Mouse (Mus musculus) adrenal gland, adult (tissue): ENCODE results near the gene Loxl1.

ENCODE experiments used
- DNase-seq, 2 experiments: peaks; one replicate each; pipeline ENCODE4 v3.0.0; 2022 to 2023; ENCODE audit warnings: low spot score in 1 of 2; ENCODE audit not compliant: inconsistent age in 2 of 2

The Loxl1 gene

DNA sequence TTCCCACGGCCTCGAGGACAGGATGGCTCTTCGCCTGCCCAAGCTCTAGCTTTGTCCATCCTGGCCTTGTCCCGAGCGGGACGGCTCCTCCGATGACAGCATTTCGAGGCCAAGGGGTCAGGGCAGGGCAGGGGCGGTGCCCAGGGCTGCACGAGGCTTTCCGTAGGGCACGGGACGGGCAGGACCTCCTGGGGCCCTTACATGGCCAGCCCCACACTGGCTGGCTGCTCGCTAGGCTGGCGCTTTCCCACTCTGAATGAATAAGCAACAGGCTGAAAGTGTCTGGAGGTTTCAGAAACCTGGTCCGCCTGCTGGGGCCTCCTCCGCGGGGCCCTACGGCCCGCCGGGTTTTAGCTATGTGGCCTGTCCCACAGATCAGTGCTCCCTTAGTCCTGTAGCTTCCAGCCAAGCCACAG is at the start of gene Loxl1:
Gene Loxl1 (minus strand): TSS at position 243 of the 416 bp plus-strand sequence.
- DNase-seq, result peak; percentile 59 to 86

GRCm38 (mm10) chr9:58361956-58362355 is 49.0 kb upstream of the Loxl1 start:
- DNase-seq, result no peak

GRCm38 (mm10) chr9:58361373-58361772 is 48.4 kb upstream of the Loxl1 start:
- DNase-seq, result no peak

DNA sequence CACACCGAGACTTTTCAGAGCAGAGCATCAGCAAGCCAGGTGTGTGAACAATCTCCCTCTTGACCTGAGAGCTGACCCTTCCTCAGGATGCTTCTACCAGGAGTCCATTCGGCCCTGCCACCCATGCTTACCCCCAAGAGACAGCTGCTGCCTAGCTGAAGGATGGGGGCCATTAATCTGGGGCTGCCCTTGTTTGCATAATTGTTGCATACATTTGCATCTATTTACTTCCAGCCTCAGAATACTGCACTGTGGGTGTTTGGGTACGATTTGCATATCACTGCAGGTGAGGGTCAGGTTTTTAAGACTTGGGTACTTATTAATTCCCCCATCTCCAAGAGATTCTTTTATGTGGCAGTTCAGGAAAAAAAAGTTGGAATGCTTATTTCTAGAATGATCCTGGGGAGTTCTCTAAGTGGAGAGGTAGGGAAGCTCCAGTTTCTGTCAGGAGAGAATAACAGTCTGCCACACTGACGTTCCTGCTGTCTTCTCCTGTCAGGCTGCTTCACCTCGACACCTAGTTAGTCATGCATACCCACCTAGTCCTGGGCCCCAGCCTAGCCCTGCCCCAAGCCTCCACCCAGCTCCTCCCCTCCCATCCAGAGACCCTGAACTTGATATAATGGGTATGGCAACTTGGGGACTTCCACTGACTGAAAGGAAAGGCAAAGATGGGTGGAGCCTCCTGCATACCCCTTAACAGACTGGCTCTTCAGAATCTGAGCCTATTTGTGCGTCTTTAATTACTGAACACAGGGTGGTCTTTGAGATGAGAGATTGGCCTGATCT is 42.5 kb upstream of the Loxl1 start:
- no peak for DNase-seq

- DNase-seq, result no peak
These were observed 41.7 kb upstream of the Loxl1 start for GRCm38 (mm10) chr9:58354701-58355100.

DNA sequence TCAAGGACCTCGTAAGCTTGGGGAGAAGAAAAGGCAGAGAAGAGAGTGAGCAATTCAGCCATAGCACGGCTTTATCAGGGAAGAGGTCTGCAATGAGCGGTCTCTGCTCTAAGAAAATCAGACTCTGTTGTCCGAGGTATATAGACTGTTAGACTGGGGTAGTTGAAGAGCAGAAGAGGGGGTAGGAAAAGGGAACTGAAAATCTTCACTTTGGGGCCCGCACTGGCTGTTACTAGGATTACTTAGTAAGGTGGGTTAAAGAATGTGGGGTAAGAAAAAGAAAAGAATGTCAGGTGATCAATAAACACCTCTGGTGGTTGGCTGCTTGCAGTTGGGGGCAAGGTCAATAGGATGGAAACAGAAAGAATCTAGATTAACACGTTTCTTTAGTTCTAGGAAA is 40.2 kb upstream of the Loxl1 start:
- no peak for DNase-seq

GRCm38 (mm10) chr9:58347795-58348194 is 34.8 kb upstream of the Loxl1 start:
- no peak for DNase-seq

- peak; percentile 6 to 30 for DNase-seq
These were observed 33.5 kb upstream of the Loxl1 start for GRCm38 (mm10) chr9:58346498-58346897.

DNA sequence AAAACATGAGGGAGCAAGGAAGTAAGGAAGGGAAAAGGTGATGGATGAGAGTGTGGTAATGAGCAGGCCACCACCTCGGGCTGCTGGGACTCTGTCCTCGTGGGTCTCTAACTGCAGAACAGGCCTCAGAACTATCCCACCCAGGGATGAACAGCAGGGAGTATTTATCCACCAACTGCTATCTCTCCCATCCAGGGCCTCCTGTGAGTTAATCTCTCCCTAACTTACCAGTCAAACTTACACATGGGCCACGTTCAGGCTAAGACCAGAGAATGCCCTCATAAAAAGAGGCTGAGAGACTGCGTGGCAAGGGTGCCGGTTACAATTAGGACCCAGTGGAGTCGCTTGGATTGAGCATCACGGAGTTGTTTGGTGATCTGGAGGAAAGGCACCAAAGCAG is 33.0 kb upstream of the Loxl1 start:
- DNase-seq, result no peak

DNA sequence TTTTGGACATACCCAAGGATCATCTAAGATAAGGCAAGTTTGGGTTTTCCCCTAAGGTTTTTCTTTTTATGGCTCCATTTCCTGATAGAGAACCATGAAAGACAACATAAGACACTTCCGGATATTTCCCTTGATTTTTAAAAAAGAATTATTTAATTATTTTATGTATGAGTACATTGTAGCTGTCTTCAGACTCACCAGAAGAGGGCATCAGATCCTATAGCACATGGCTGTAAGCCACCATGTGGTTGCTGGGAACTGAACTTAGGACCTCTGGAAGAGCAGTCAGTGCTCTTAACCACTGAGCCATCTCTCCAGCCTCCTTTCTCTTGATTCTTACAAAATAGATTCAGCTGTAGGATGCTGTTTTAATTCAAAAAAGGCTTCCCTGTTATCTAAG is 28.8 kb upstream of the Loxl1 start:
- DNase-seq, result no peak

- DNase-seq, result no peak
These were observed 23.8 kb upstream of the Loxl1 start for GRCm38 (mm10) chr9:58336650-58337281.

DNA sequence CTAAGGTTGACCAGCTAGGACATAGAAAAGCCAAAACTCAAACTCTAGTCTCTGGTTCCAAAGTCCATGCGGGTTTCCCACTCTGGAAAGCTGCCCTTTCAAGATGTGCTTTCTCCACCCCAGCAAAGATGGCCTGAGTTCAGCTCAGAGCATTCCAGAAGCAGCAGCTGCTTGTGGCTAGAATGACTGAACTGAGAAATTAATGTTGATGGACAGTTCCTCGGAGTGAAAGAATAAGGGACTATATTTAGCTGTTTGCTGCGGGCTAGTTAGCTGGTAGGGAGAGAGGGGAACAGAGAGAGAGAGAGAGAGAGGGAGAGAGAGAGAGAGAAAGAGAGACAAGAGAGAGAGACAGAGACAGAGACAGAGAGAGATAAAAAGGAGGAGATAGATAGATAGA is 18.3 kb upstream of the Loxl1 start:
- no peak for DNase-seq

- peak in 1 of 2 experiments; percentile 77 for DNase-seq
These were observed 17.3 kb upstream of the Loxl1 start for GRCm38 (mm10) chr9:58330293-58330692.

DNA sequence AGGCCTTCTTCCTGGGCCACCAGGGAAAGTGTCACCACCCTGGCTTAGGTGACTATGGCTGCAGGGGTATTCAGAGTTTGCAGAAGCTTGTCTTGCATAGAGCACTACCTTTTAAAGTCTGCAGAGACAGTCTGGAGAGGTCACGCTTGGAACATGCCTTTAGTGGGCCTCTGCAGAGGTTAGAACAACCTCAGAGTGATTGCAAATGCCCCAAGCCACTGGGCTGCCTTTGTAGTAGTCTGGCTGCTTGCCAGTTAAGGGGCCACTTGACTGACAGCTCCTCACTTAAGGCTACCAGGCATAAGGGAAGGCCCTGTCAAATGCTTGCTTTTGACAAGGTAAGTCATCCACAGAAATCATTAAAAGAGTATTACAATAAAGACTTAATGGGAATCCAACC is 14.4 kb upstream of the Loxl1 start:
- DNase-seq, result no peak

GRCm38 (mm10) chr9:58326477-58327180 is 13.6 kb upstream of the Loxl1 start:
- no peak for DNase-seq

GRCm38 (mm10) chr9:58321681-58322080 is 8.7 kb upstream of the Loxl1 start:
- DNase-seq, result no peak

- no peak for DNase-seq
These were observed 5.3 kb upstream of the Loxl1 start for GRCm38 (mm10) chr9:58318317-58318716.

GRCm38 (mm10) chr9:58317381-58317780 is 4.4 kb upstream of the Loxl1 start:
- DNase-seq, result no peak

DNA sequence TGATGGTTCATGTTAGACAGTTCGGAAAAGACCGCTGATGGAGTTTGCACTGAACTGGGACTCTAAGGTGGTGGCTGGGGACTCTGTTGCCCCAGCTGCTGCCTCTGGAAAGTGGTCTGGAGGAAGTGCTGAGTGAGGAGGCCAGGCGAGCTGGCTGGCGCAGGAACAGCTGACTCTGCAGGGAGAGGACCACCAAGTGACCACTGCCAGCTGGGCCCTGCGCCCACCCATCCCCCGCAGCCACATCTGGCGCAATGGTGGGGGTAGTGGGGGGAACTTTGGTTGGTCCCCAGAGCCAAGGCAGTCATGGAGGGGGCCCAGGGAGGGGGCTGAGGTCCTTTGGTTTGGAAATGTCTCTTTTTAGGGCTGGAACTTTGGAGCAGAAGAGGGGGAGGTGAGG is 3.8 kb upstream of the Loxl1 start:
- DNase-seq, result no peak

- no peak for DNase-seq
These were observed 2.9 kb upstream of the Loxl1 start for GRCm38 (mm10) chr9:58315850-58316249.

GRCm38 (mm10) chr9:58314682-58315360 is 1.8 kb upstream of the Loxl1 start:
- DNase-seq, result peak; percentile 42 to 84
